Mouse (Mus musculus) E14TG2a.4 (cell line): ENCODE results near the gene Asic1.
"Not testable (repeated sequence)": the region's sequence is repeated elsewhere in the genome, so short reads cannot be mapped to it uniquely, and the experiment has no call there.

Source experiments
- CTCF ChIP-seq: conservative IDR thresholded peaks from 2 replicates; pipeline ENCODE4 v1.5.1; 2014; ENCODE audit warnings: low read length
- NANOG ChIP-seq: IDR thresholded peaks from 2 replicates; pipeline ENCODE4 v1.6.1; 2014; ENCODE audit warnings: borderline replicate concordance, low read length, mixed read lengths
- POU5F1 ChIP-seq: IDR thresholded peaks from 2 replicates; pipeline ENCODE4 v1.6.1; 2014; ENCODE audit warnings: low read length, borderline replicate concordance

- not testable (repeated sequence) for TF ChIP-seq CTCF, NANOG, POU5F1
These were observed 31.5 kb downstream of the Asic1 start for GRCm38 (mm10) chr15:99701640-99701998.
